Mouse (Mus musculus): ENCODE measurements around the gene Keap1.

- TF ChIP-seq CTCF (IDR thresholded peaks at IDR 0.05; ENCODE audit: extremely low read depth, insufficient read depth, insufficient read length, insufficient replicate concordance): no peak
- TF ChIP-seq POLR2A (IDR thresholded peaks at IDR 0.05; ENCODE audit: low read depth, low read length): no peak; the same call in 1 of the 2 replicates
Observed at GRCm38 (mm10) chr9:21194787-21195493, 44.2 kb downstream of the Keap1 start.
